Mouse (Mus musculus): ENCODE measurements around the gene Gpr6.

GRCm38 (mm10) chr10:41055581-41055980 lies 16.5 kb downstream of the Gpr6 start:
- TF ChIP-seq CTCF (IDR thresholded peaks at IDR 0.05; ENCODE audit: borderline replicate concordance, extremely low read depth, insufficient read depth, insufficient read length) = no peak
- no peak for TF ChIP-seq POLR2A (IDR thresholded peaks at IDR 0.05; ENCODE audit: borderline replicate concordance, extremely low read depth, insufficient read depth, insufficient read length, poor library complexity, severe bottlenecking)

All from brain, embryonic 14.5 days (tissue).